Mouse (Mus musculus) forebrain, embryonic 11.5 days (tissue): ENCODE results near the gene D5Ertd579e. TPM values are rescaled to one million over a fixed set of nuclear protein-coding genes. Genes with fewer than 3 reads are reported as not detected.

ENCODE experiments used
- ATAC-seq: fragments of 200-750 bp; cut with Nextera tagmentation; replicated peaks from 2 replicates; pipeline ENCODE4 v1.8.0; 2017; ENCODE audit warnings: moderate TSS enrichment; ENCODE audit not compliant: low FRiP score
- DNase-seq: peaks from one replicate; pipeline ENCODE4 v3.0.0-alpha.2; 2017; ENCODE audit warnings: low spot score
- H3K27ac ChIP-seq: fragments of 300-500 bp; sonication (generic); 2 replicates; pipeline ENCODE4 v1.5.1; 2014; ENCODE audit warnings: low read depth, low read length
- H3K27me3 ChIP-seq: fragments of 300-500 bp; sonication (generic); 2 replicates; pipeline ENCODE4 v1.6.1; 2014; ENCODE audit warnings: mild to moderate bottlenecking, low read length, mixed read lengths; ENCODE audit not compliant: control insufficient read depth, insufficient read depth
- H3K36me3 ChIP-seq: fragments of 300-500 bp; sonication (generic); 2 replicates; pipeline ENCODE4 v1.6.1; 2014; ENCODE audit warnings: mild to moderate bottlenecking, low read length, moderate library complexity, mixed read lengths; ENCODE audit not compliant: control insufficient read depth, insufficient read depth
- H3K4me1 ChIP-seq: fragments of 300-500 bp; sonication (generic); replicated peaks from 2 replicates; pipeline ENCODE4 v1.6.1; 2014; ENCODE audit warnings: low read length, mixed read lengths; ENCODE audit not compliant: control insufficient read depth, insufficient read depth
- H3K4me2 ChIP-seq: fragments of 300-500 bp; sonication (generic); 2 replicates; pipeline ENCODE4 v1.6.1; 2014; ENCODE audit warnings: low read depth, mild to moderate bottlenecking, low read length, moderate library complexity, mixed read lengths; ENCODE audit not compliant: severe bottlenecking
- H3K4me3 ChIP-seq: fragments of 300-500 bp; sonication (generic); 2 replicates; pipeline ENCODE4 v1.5.1; 2014; ENCODE audit warnings: low read depth, low read length
- H3K9ac ChIP-seq: fragments of 300-500 bp; sonication (generic); 2 replicates; pipeline ENCODE4 v1.6.1; 2014; ENCODE audit warnings: low read length
- H3K9me3 ChIP-seq: fragments of 300-500 bp; sonication (generic); 2 replicates; pipeline ENCODE4 v1.6.1; 2016; ENCODE audit warnings: low read length, mixed read lengths; ENCODE audit not compliant: control insufficient read depth
- WGBS: fragments of 180-500 bp; shearing (Covaris S2); extraction: QIAGEN DNeasy Blood & Tissue Kit; methylation state at CpG from one replicate; pipeline ENCODE4 v1.1.7; 2014; 5-methylcytosine and 5-hydroxymethylcytosine counted together
- polyA plus RNA-seq: library from polyadenylated mRNA; unstranded; fragments of >200 nt; fragmentation: Nextera tagmentation; extraction: Ambion mirVana; gene quantifications from 2 replicates; pipeline ENCODE4 v1.2.1, GENCODE M21; 2014

Gene D5Ertd579e
- polyA plus RNA-seq, 1 experiment from 2014 or later = 41.9 TPM

DNA sequence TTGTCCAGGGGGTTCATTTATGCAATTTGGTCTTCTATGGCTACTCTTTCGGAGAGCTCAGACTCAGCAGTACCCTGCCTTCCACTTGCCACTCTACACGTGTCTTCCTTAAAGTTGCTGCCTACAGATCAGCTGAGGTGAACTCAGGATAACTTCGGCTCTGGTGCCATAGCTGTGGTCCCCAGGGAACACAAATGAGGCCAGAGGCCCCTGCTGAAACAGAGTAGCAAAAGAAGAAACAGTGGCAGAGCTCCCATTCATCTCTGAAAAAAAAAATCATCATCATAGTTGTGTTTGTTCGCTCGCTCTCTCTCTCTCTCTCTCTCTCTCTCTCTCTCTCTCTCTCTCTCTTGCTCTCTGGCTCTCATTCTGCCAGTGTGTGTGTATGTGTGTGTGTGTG lies 2.9 kb upstream of the D5Ertd579e start:
- Histone ChIP-seq H3K4me2 (no peak overlapping the region), H3K36me3 (no peaks in the 10 kb centered on the region), H3K27ac (no peak overlapping the region), H3K4me3 (no peak overlapping the region), H3K27me3 (no peaks in the 10 kb centered on the region), H3K4me1 (peaks cover 6% of the 10 kb centered on the region), H3K9ac (no peak overlapping the region), H3K9me3 (no peaks in the 10 kb centered on the region)
- 69% methylated on average over 5 of the region's 5 CpGs for WGBS
- DNase-seq = no peak
- ATAC-seq = no peak

GRCm38 (mm10) chr5:36698067-36698670 lies 2.3 kb upstream of the D5Ertd579e start:
- ATAC-seq = no peak
- H3K9ac ChIP-seq = no peak overlapping the region
- H3K36me3 ChIP-seq = no peaks in the 10 kb centered on the region
- peaks cover 8% of the 10 kb centered on the region for H3K4me1 ChIP-seq
- H3K27me3 ChIP-seq = no peaks in the 10 kb centered on the region
- no peak overlapping the region for H3K4me2 ChIP-seq
- no peak overlapping the region for H3K4me3 ChIP-seq
- no peaks in the 10 kb centered on the region for H3K9me3 ChIP-seq
- no peak for DNase-seq
- no peak overlapping the region for H3K27ac ChIP-seq
- WGBS = 84% methylated on average over 7 of the region's 7 CpGs

DNA sequence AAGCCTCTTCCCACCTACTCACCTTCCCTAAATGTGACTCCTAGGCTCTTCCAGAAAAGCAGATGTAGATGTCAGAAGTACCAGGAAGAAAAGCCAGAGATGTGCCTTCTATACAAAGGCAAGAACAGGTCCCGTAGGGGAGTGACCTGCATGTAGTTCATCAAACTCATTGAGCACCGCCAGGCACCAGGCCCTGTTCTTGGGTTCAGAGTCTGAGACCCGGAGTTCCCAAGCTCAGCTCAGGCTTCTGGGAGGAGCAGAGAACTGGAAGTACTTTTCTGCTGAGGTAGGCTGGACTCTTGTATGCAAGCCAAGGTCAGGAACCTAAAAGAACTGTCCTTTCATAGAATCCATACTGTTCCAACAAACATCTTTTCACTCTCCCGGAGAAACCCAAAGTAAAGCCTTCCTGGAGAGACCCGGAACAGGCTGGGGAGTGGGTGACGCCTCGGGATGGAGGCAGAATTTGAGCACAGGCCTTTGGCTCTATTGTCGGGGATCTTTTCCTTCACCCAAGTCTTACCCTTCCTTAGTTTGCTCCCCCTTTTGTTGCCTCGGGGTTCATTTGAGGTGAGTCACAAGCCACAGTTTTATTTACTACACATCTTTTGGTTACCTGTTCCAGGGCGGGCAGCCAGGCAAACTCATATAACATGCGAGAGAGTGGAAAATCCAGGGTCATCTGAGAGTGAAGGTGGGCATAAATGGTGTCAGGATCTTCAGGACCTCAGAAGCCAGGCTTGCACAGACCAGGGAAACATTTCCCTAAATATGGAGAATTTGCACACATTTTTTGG lies 878 bp upstream of the D5Ertd579e start:
- no peaks in the 10 kb centered on the region for H3K36me3 ChIP-seq
- peaks cover 8% of the 10 kb centered on the region for H3K4me1 ChIP-seq
- H3K4me2 ChIP-seq = peak overlapping the region; percentile 80; the same call in 1 of the 2 replicates
- no peaks in the 10 kb centered on the region for H3K27me3 ChIP-seq
- no peak overlapping the region for H3K4me3 ChIP-seq
- WGBS = 86% methylated on average over 11 of the region's 11 CpGs
- no peak overlapping the region for H3K27ac ChIP-seq
- H3K9me3 ChIP-seq = no peaks in the 10 kb centered on the region
- H3K9ac ChIP-seq = no peak overlapping the region; the same call in 1 of the 2 replicates
- no peak for ATAC-seq
- no peak for DNase-seq

- H3K27ac ChIP-seq = peak overlapping the region; percentile 88
- WGBS = 7% methylated on average over 14 of the region's 14 CpGs
- DNase-seq (no peak), ATAC-seq (no peak)
- H3K9ac ChIP-seq = peak overlapping the region; percentile 89
- no peaks in the 10 kb centered on the region for H3K9me3 ChIP-seq
- H3K27me3 ChIP-seq = no peaks in the 10 kb centered on the region
- peaks cover 8% of the 10 kb centered on the region for H3K4me1 ChIP-seq
- H3K4me3 ChIP-seq = peak overlapping the region; percentile 78
- H3K4me2 ChIP-seq = peak overlapping the region; percentile 73
- H3K36me3 ChIP-seq = no peaks in the 10 kb centered on the region
Observed at GRCm38 (mm10) chr5:36695005-36695404, 819 bp downstream of the D5Ertd579e start.

- no peak overlapping the region for H3K9ac ChIP-seq
Observed at GRCm38 (mm10) chr5:36693651-36694050, 2.2 kb downstream of the D5Ertd579e start.

GRCm38 (mm10) chr5:36691423-36691822 lies 4.4 kb downstream of the D5Ertd579e start:
- H3K4me3 ChIP-seq = no peak overlapping the region
- no peaks in the 10 kb centered on the region for H3K27me3 ChIP-seq
- ATAC-seq (no peak), DNase-seq (no peak)
- H3K27ac ChIP-seq = no peak overlapping the region
- peaks cover 8% of the 10 kb centered on the region for H3K4me1 ChIP-seq
- H3K36me3 ChIP-seq = no peaks in the 10 kb centered on the region; the same call in 1 of the 2 replicates
- no peak overlapping the region for H3K9ac ChIP-seq
- H3K4me2 ChIP-seq = no peak overlapping the region
- WGBS = 96% methylated on average over 1 of the region's 1 CpGs
- H3K9me3 ChIP-seq = no peaks in the 10 kb centered on the region; the same call in 1 of the 2 replicates

More at GRCm38 (mm10) chr5:36693651-36694050, 2.2 kb downstream of the D5Ertd579e start:
- Histone ChIP-seq H3K9me3 (no peaks in the 10 kb centered on the region), H3K4me3 (no peak overlapping the region), H3K4me1 (peaks cover 8% of the 10 kb centered on the region), H3K4me2 (no peak overlapping the region), H3K27ac (no peak overlapping the region), H3K36me3 (no peaks in the 10 kb centered on the region), H3K27me3 (no peaks in the 10 kb centered on the region)
- 95% methylated on average over 2 of the region's 2 CpGs for WGBS
- ATAC-seq (no peak), DNase-seq (no peak)

GRCm38 (mm10) chr5:36685170-36685569 lies 10.7 kb downstream of the D5Ertd579e start:
- H3K4me1 ChIP-seq = no peaks in the 10 kb centered on the region
- ATAC-seq (no peak), DNase-seq (no peak)
- H3K9ac ChIP-seq = no peak overlapping the region
- no peaks in the 10 kb centered on the region; the same call in 1 of the 2 replicates for H3K9me3 ChIP-seq
- WGBS = 93% methylated on average over 4 of the region's 4 CpGs
- no peak overlapping the region for H3K27ac ChIP-seq
- H3K27me3 ChIP-seq = no peaks in the 10 kb centered on the region
- no peak overlapping the region for H3K4me2 ChIP-seq
- H3K36me3 ChIP-seq = no peaks in the 10 kb centered on the region; the same call in 1 of the 2 replicates
- H3K4me3 ChIP-seq = no peak overlapping the region

DNA sequence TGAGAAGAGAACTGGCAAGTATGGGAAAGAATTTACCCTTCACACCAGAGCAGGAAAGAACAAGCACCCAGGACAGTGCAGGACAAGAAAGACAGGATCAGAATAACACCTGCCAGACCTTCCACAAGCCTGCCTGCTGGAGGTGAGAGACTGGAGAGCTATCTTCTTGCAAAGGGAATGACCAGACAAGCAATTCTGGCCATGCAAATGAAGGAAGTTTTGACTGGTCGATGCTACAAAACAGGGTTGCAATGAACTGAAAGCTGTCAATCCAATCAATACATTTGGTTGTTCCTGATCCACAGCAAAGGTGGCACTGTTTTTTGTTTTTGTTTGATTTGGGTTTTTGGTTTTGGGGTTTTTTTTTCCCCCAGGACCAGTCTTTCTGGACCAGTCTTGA lies 12.2 kb downstream of the D5Ertd579e start:
- no peak for DNase-seq
- H3K9me3 ChIP-seq = no peaks in the 10 kb centered on the region; the same call in 1 of the 2 replicates
- no peaks in the 10 kb centered on the region for H3K27me3 ChIP-seq
- H3K27ac ChIP-seq = no peak overlapping the region
- H3K9ac ChIP-seq = no peak overlapping the region
- H3K4me2 ChIP-seq = no peak overlapping the region
- no peak for ATAC-seq
- no peaks in the 10 kb centered on the region for H3K4me1 ChIP-seq
- H3K36me3 ChIP-seq = no peaks in the 10 kb centered on the region; the same call in 1 of the 2 replicates
- no peak overlapping the region for H3K4me3 ChIP-seq
- 91% methylated on average over 1 of the region's 1 CpGs for whole genome bisulfite sequencing
